Mouse (Mus musculus) olfactory bulb, adult 2 months (tissue): ENCODE results near the gene Fanca. TPM values are rescaled to one million over a fixed set of nuclear protein-coding genes. Genes with fewer than 3 reads are reported as not detected.
"Not testable (repeated sequence)": the region's sequence is repeated elsewhere in the genome, so short reads cannot be mapped to it uniquely, and the experiment has no call there.

Source experiments
- H3K27ac ChIP-seq: fragments of 200-500 bp; 2 replicates; pipeline ENCODE4 v1.5.1; 2012; ENCODE audit warnings: low read depth, low read length; ENCODE audit not compliant: insufficient read depth
- H3K4me1 ChIP-seq: fragments of 200-500 bp; 2 replicates; pipeline ENCODE4 v1.6.1; 2012; ENCODE audit warnings: low read length; ENCODE audit not compliant: control insufficient read depth, insufficient read depth
- H3K4me3 ChIP-seq: fragments of 200-500 bp; 2 replicates; pipeline ENCODE4 v1.5.1; 2012; ENCODE audit warnings: mild to moderate bottlenecking, low read depth, low read length, moderate library complexity; ENCODE audit not compliant: insufficient read depth
- CTCF ChIP-seq: fragments of 200-500 bp; IDR thresholded peaks from 2 replicates; pipeline ENCODE4 v1.5.1; 2012; ENCODE audit warnings: low read depth, mild to moderate bottlenecking, low read length, moderate library complexity; ENCODE audit not compliant: insufficient read depth
- POLR2A ChIP-seq: fragments of 200-500 bp; IDR thresholded peaks from 2 replicates; pipeline ENCODE4 v1.6.1; 2012; ENCODE audit warnings: mild to moderate bottlenecking, low read depth, low read length, moderate library complexity; ENCODE audit not compliant: insufficient read depth
- WGBS: fragments of 180-500 bp; shearing (Covaris S2); methylation state at CpG from one replicate; pipeline ENCODE4 v1.1.7; 2018; 5-methylcytosine and 5-hydroxymethylcytosine counted together
- polyA plus RNA-seq: library from polyadenylated mRNA; stranded (reverse); fragments of >200 nt; gene quantifications from 2 replicates; pipeline ENCODE4 v1.2.4, GENCODE M21; 2012; ENCODE audit warnings: low replicate concordance; ENCODE audit not compliant: missing spikeins, insufficient read depth, insufficient read length

Gene Fanca
- polyA plus RNA-seq, 1 experiment = not detected

- H3K27ac ChIP-seq = no peak overlapping the region
- no peaks in the 10 kb centered on the region for H3K4me1 ChIP-seq
- no peak for TF ChIP-seq POLR2A
- TF ChIP-seq CTCF = no peak
- WGBS = 92% methylated on average over 7 of the region's 7 CpGs
- no peak overlapping the region for H3K4me3 ChIP-seq
Measured at GRCm38 (mm10) chr8:123283991-123284390, 34.4 kb downstream of the Fanca start.

DNA sequence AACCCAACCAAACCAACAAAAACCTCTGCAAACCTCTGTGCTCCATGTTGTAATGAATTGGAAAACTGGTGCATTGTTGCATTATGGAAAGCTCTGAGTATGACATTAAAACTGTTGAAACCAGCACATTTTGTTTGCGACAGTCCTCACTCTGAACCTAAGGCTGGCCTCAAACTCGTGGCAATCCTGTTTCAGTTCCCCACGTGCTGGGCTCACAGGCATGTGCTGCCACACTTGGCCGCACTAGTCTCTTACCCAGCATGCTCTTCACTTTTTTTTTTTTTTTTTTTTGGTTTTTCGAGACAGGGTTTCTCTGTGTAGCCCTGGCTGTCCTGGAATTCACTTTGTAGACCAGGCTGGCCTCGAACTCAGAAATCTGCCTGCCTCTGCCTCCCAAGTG lies 35.4 kb downstream of the Fanca start:
- not testable (repeated sequence) for H3K4me1 ChIP-seq, H3K4me3 ChIP-seq, H3K27ac ChIP-seq
- WGBS = 90% methylated on average over 5 of the region's 6 CpGs

- 90% methylated on average over 13 of the region's 13 CpGs for WGBS
- no peak overlapping the region for H3K27ac ChIP-seq
Measured at GRCm38 (mm10) chr8:123280302-123281094, 37.9 kb downstream of the Fanca start.

DNA sequence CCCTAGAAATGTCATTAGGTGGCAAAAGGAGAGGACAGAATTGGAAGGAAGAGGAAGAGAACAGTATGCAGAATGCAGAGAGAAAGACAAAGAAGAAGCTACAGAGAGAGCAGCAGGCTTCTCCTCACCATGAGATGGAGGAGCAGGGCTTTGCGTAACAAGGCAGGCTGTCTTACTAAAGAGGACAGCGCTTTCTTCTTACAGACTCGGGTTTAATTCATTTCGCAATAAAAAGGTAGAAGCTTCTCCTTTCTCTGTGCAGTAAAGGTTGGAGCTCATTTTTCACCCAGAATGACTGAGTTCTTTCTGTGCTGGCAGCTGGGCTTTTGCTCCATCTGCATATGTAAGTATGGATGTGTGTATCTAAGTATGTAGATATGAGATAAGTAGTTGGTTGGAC lies 38.5 kb downstream of the Fanca start:
- WGBS = 94% methylated on average over 4 of the region's 4 CpGs
- Histone ChIP-seq H3K4me3 (no peak overlapping the region), H3K27ac (no peak overlapping the region), H3K4me1 (no peaks in the 10 kb centered on the region)
- no peak for TF ChIP-seq POLR2A
- no peak for TF ChIP-seq CTCF

More at GRCm38 (mm10) chr8:123280302-123281094, 37.9 kb downstream of the Fanca start:
- H3K4me3 ChIP-seq = no peak overlapping the region
- H3K4me1 ChIP-seq = no peaks in the 10 kb centered on the region
- TF ChIP-seq CTCF (no peak), POLR2A (no peak)

- WGBS = 73% methylated on average over 7 of the region's 7 CpGs
- TF ChIP-seq CTCF = no peak
- Histone ChIP-seq H3K4me3 (no peak overlapping the region), H3K4me1 (no peaks in the 10 kb centered on the region), H3K27ac (no peak overlapping the region)
Measured at GRCm38 (mm10) chr8:123278445-123278844, 39.9 kb downstream of the Fanca start.

DNA sequence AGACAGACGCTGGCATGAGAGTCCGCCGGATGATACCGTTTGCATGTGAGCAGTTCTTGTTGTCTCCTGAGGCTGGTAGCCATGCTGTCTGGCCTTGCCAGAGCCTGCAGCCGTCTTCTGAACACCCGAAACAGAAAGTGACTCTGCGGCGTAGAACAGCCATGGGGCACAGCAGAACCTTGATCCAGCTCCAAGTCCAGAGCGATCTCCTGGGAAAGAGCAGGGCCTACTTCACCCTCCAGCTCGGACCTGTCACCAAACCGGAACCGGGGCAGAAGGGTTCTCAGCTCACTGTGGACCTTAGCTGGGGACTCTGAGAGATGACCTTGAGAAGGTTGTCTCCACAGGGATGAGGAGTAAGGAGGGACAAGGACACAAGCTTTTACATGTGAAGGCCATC lies 43.3 kb downstream of the Fanca start:
- TF ChIP-seq POLR2A (no peak), CTCF (no peak)
- Histone ChIP-seq H3K27ac (no peak overlapping the region), H3K4me3 (no peak overlapping the region), H3K4me1 (peaks cover 8% of the 10 kb centered on the region)
- 91% methylated on average over 12 of the region's 12 CpGs for WGBS

DNA sequence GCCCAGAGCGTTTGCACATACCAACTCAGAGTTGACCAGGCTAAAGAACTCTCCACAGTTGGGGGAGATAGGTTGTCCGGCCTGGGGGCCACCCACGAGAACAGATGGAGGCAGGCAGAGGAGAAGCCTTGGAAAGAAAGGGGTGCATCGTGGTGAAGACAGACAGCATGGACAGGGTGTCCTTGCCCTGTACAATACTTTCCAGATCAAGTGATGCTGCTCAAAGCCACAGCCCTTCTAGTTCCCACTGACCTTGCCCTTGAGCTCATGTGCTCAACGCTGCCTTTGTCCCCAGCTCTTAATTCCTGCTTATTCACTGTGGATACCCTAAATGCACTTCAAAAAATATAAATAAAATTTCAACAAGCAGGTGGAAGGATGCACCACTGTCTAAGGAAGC lies 43.9 kb downstream of the Fanca start:
- Histone ChIP-seq H3K4me3 (no peak overlapping the region), H3K27ac (no peak overlapping the region), H3K4me1 (peaks cover 10% of the 10 kb centered on the region)
- TF ChIP-seq CTCF (no peak), POLR2A (no peak)
- WGBS = 94% methylated on average over 5 of the region's 5 CpGs

GRCm38 (mm10) chr8:123271901-123272300 lies 46.5 kb downstream of the Fanca start:
- 77% methylated on average over 4 of the region's 4 CpGs for WGBS
- no peak overlapping the region for H3K27ac ChIP-seq
- H3K4me1 ChIP-seq = peaks cover 10% of the 10 kb centered on the region
- TF ChIP-seq POLR2A (no peak), CTCF (no peak)
- no peak overlapping the region for H3K4me3 ChIP-seq

GRCm38 (mm10) chr8:123271147-123271546 lies 47.2 kb downstream of the Fanca start:
- no peak for TF ChIP-seq CTCF
- no peak for TF ChIP-seq POLR2A
- Histone ChIP-seq H3K4me3 (no peak overlapping the region), H3K4me1 (peaks cover 10% of the 10 kb centered on the region), H3K27ac (no peak overlapping the region)
- WGBS = 49% methylated on average over 10 of the region's 10 CpGs

DNA sequence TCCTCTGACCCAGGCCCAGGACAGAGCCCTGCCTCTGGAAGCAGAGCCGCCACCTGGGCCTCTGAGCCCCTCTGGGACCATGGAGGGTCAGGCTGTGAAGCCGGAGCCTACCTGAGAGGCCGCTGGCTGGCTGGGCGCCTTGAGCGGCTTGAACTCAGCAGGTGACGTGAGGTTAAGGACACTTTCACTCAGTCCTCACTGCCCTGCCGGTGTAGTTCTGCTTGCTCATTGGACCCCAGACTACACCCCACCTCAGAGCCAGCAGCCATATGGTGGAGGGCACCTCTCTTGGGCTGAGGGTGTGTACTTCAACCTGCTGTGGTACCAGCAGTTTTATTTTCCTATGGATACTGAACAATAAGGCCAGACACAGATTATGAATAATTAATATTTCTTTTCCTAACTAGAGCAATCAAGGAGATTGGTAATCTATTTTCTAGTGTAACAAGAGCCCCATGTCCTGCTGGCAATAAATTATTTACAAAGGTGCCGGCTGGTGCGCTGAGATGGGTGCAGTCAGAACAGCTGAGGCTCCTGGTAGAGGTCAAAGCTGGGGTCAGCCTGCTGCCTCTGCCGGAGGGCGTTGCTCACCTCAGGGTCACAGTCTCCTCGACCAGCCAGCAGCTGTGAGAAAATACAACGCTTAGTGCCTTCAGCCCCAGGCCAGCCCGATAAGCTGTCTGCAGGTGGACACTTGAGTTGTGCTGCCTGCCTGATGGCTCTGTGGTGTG lies 50.3 kb downstream of the Fanca start:
- no peak overlapping the region for H3K27ac ChIP-seq
- peaks cover 10% of the 10 kb centered on the region for H3K4me1 ChIP-seq
- WGBS = 93% methylated on average over 14 of the region's 14 CpGs
- no peak for TF ChIP-seq CTCF
- TF ChIP-seq POLR2A = no peak
- H3K4me3 ChIP-seq = no peak overlapping the region

GRCm38 (mm10) chr8:123257593-123257992 lies 60.8 kb downstream of the Fanca start:
- peaks cover 16% of the 10 kb centered on the region for H3K4me1 ChIP-seq
- WGBS = 95% methylated on average over 8 of the region's 8 CpGs
- not testable (repeated sequence) for H3K27ac ChIP-seq, H3K4me3 ChIP-seq
